Mouse (Mus musculus) lung, postnatal 10 days (tissue): ENCODE results near the gene Sdf2.

Source experiments
- DNase-seq: peaks from one replicate; pipeline ENCODE4 v3.0.0; 2021

Sdf2 gene

GRCm38 (mm10) chr11:78245627-78246317, at the start of gene Sdf2, which contains the start of gene Supt6:
Gene Sdf2 (plus strand): TSS chr11:78245746.
Gene Supt6 (minus strand): TSS chr11:78245987.
- DNase-seq, result peak; percentile 96

GRCm38 (mm10) chr11:78202372-78202771, 43.2 kb upstream of the Sdf2 start:
- DNase-seq, result no peak

GRCm38 (mm10) chr11:78204287-78204686, 41.3 kb upstream of the Sdf2 start:
- DNase-seq, result no peak

GRCm38 (mm10) chr11:78205361-78206206, 40.0 kb upstream of the Sdf2 start:
- DNase-seq, result no peak

GRCm38 (mm10) chr11:78207190-78207589, 38.4 kb upstream of the Sdf2 start:
- no peak for DNase-seq

- DNase-seq, result no peak
Measured at GRCm38 (mm10) chr11:78209886-78210285, 35.7 kb upstream of the Sdf2 start.

GRCm38 (mm10) chr11:78210615-78211014, 34.9 kb upstream of the Sdf2 start:
- DNase-seq, result no peak

- DNase-seq, result no peak
Measured at GRCm38 (mm10) chr11:78211513-78211912, 34.0 kb upstream of the Sdf2 start.

GRCm38 (mm10) chr11:78213086-78213817, 32.3 kb upstream of the Sdf2 start:
- no peak for DNase-seq

GRCm38 (mm10) chr11:78215709-78216317, 29.7 kb upstream of the Sdf2 start:
- DNase-seq, result no peak

GRCm38 (mm10) chr11:78223586-78223985, 22.0 kb upstream of the Sdf2 start:
- DNase-seq, result no peak

GRCm38 (mm10) chr11:78231518-78231917, 14.0 kb upstream of the Sdf2 start:
- DNase-seq, result no peak

GRCm38 (mm10) chr11:78240193-78240857, 5.2 kb upstream of the Sdf2 start:
- no peak for DNase-seq

GRCm38 (mm10) chr11:78245261-78245626, 302 bp upstream of the Sdf2 start:
- DNase-seq, result no peak

GRCm38 (mm10) chr11:78246318-78247011, 919 bp downstream of the Sdf2 start:
- DNase-seq, result no peak

- DNase-seq, result no peak
Measured at GRCm38 (mm10) chr11:78247012-78247348, 1.4 kb downstream of the Sdf2 start.

- DNase-seq, result no peak
Measured at GRCm38 (mm10) chr11:78247727-78248140, 2.2 kb downstream of the Sdf2 start.

- DNase-seq, result no peak
Measured at GRCm38 (mm10) chr11:78256618-78257017, 11.1 kb downstream of the Sdf2 start.

GRCm38 (mm10) chr11:78260489-78261258, 15.1 kb downstream of the Sdf2 start:
- no peak for DNase-seq

- peak; percentile 94 for DNase-seq
Measured at GRCm38 (mm10) chr11:78261380-78262352, 16.1 kb downstream of the Sdf2 start, which contains the start of gene 2610507B11Rik. Gene 2610507B11Rik (plus strand): TSS chr11:78261752.
